Mouse (Mus musculus): Measurements from ENCODE around the gene Rmnd5b. TPM values are rescaled to one million over a fixed set of nuclear protein-coding genes. Genes with fewer than 3 reads are reported as not detected.
"Not testable (repeated sequence)": the region's sequence is repeated elsewhere in the genome, so short reads cannot be mapped to it uniquely, and the experiment has no call there.

The Rmnd5b gene
- polyA plus RNA-seq, 1 experiment = 27.4 TPM

DNA sequence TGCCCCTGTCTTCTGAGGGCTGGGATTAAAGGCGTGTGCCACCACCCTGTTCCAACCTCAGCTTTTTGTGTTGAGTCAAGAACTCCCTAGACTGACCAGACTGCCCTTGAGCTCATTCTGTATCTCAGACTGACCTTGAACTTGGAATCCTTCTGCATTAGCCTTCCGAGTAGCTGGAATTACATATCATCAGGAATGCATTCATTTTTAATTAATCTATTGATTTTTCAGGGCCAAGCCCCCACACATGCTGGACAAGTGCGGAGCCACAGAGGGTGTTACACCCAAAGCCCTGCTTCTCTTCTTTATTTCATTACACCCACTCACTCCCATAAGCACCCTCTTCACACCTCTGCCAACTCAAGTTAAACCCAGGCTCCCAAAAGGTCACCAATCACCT, 2.0 kb downstream of the Rmnd5b start:
- TF ChIP-seq MAX (IDR thresholded peaks at IDR 0.05) = no peak
- TF ChIP-seq CEBPB (IDR thresholded peaks at IDR 0.05; ENCODE audit: low read depth) = no peak
- TF ChIP-seq CTCF (IDR thresholded peaks at IDR 0.05; ENCODE audit: control insufficient read depth, insufficient read depth, insufficient read length) = no peak
- TF ChIP-seq USF1 (IDR thresholded peaks at IDR 0.05; ENCODE audit: low read depth) = no peak
- no peak for TF ChIP-seq MYOD1 (IDR thresholded peaks at IDR 0.05; ENCODE audit: control insufficient read depth, insufficient read length, low read depth)
- no peak for TF ChIP-seq MYOG (IDR thresholded peaks at IDR 0.05; ENCODE audit: control insufficient read depth, extremely low read depth, insufficient read length)
- no peak for TF ChIP-seq FOSL1 (IDR thresholded peaks at IDR 0.05; ENCODE audit: insufficient read depth, low read length, poor library complexity, severe bottlenecking)
- H3K4me3 ChIP-seq (ENCODE audit: insufficient read depth, poor library complexity, severe bottlenecking) = no peak overlapping the region

DNA sequence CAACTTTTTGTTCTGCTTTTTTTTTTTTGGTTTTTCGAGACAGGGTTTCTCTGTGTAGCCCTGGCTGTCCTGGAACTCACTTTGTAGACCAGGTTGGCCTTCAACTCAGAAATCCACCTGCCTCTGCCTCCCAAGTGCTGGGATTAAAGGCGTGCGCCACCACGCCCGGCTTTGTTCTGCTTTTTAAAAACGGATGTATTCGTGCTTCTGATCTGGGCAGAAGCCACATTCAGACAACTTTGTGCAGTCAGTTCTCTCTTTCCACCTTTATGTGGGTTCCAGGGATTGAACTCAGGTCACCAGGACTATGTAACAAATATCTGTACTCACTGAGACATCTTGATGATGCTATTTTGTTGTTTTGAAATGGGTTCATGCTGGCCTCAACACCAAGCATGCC, 2.5 kb downstream of the Rmnd5b start:
- H3K4me3 ChIP-seq (ENCODE audit: insufficient read depth, poor library complexity, severe bottlenecking); H3K27me3 ChIP-seq (ENCODE audit: control insufficient read depth, insufficient read depth, insufficient read length); H3K79me3 ChIP-seq (ENCODE audit: low read depth); H3ac ChIP-seq (ENCODE audit: control insufficient read depth, insufficient read length, low read depth): not testable (repeated sequence)
- Histone ChIP-seq H3K36me3 (ENCODE audit: control insufficient read depth, insufficient read depth) (peaks cover 12% of the 10 kb centered on the region), H3K79me2 (ENCODE audit: control insufficient read depth, insufficient read depth) (peaks cover 33% of the 10 kb centered on the region)

More for the DNA sequence above, 2.0 kb downstream of the Rmnd5b start:
- H3K36me3 ChIP-seq (ENCODE audit: control insufficient read depth, insufficient read depth) = peaks cover 7% of the 10 kb centered on the region
- no peaks in the 10 kb centered on the region for H3K27me3 ChIP-seq (ENCODE audit: control insufficient read depth, insufficient read depth, insufficient read length)
- no peak overlapping the region for H3ac ChIP-seq (ENCODE audit: control insufficient read depth, insufficient read length, low read depth)
- peaks cover 2% of the 10 kb centered on the region for H3K79me3 ChIP-seq (ENCODE audit: low read depth)
- peaks cover 33% of the 10 kb centered on the region for H3K79me2 ChIP-seq (ENCODE audit: control insufficient read depth, insufficient read depth)

DNA sequence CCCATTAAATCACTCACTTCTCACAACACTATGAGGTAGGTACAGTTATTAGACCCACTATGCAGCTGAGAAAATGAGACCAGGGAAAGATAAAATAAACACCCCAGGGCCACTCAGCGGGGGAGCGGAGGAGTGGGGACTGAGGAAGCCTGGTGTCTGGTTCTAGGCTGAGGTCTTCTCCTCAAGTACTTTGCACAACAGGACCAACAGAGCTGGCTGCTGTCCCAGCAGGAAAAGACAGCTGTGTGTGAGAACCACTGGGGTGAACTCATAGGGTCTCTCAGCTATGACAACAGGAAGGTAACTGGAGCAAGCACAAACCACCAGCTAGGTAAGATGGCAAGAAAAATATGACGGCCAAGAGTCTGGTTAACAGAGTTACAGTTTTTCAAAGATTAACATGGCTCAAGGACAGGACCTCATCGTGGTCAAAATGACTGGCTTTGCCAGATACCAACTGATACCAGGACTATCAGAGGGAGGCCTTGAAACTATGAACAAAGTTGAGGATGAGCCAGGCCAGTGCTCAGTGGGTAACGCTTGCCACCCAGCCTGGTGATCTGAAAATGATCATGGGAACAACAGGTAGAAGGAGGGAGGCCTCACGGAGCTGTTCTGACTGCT, 3.5 kb downstream of the Rmnd5b start:
- TF ChIP-seq MYOD1 (IDR thresholded peaks at IDR 0.05; ENCODE audit: control insufficient read depth, insufficient read length, low read depth) (peak; percentile 32), USF1 (IDR thresholded peaks at IDR 0.05; ENCODE audit: low read depth) (no peak), FOSL1 (IDR thresholded peaks at IDR 0.05; ENCODE audit: insufficient read depth, low read length, poor library complexity, severe bottlenecking) (no peak), CTCF (IDR thresholded peaks at IDR 0.05; ENCODE audit: control insufficient read depth, insufficient read depth, insufficient read length) (no peak)
- peaks cover 33% of the 10 kb centered on the region for H3K79me2 ChIP-seq (ENCODE audit: control insufficient read depth, insufficient read depth)
- H3ac ChIP-seq (ENCODE audit: control insufficient read depth, insufficient read length, low read depth) = no peak overlapping the region
- no peaks in the 10 kb centered on the region for H3K27me3 ChIP-seq (ENCODE audit: control insufficient read depth, insufficient read depth, insufficient read length)
- peaks cover 21% of the 10 kb centered on the region for H3K36me3 ChIP-seq (ENCODE audit: control insufficient read depth, insufficient read depth)
- no peak overlapping the region for H3K4me3 ChIP-seq (ENCODE audit: insufficient read depth, poor library complexity, severe bottlenecking)
- H3K79me3 ChIP-seq (ENCODE audit: low read depth) = peaks cover 2% of the 10 kb centered on the region

GRCm38 (mm10) chr11:51629651-51630314, 5.9 kb downstream of the Rmnd5b start:
- no peak overlapping the region for H3ac ChIP-seq (ENCODE audit: control insufficient read depth, insufficient read length, low read depth)
- peaks cover 42% of the 10 kb centered on the region for H3K36me3 ChIP-seq (ENCODE audit: control insufficient read depth, insufficient read depth)
- no peak overlapping the region for H3K4me3 ChIP-seq (ENCODE audit: insufficient read depth, poor library complexity, severe bottlenecking)
- peaks cover 2% of the 10 kb centered on the region for H3K79me3 ChIP-seq (ENCODE audit: low read depth)
- no peaks in the 10 kb centered on the region for H3K27me3 ChIP-seq (ENCODE audit: control insufficient read depth, insufficient read depth, insufficient read length)
- peaks cover 31% of the 10 kb centered on the region for H3K79me2 ChIP-seq (ENCODE audit: control insufficient read depth, insufficient read depth)
- TF ChIP-seq MYOG (IDR thresholded peaks at IDR 0.05; ENCODE audit: control insufficient read depth, extremely low read depth, insufficient read length) = no peak
- no peak for TF ChIP-seq CEBPB (IDR thresholded peaks at IDR 0.05; ENCODE audit: low read depth)
- TF ChIP-seq MYOD1 (IDR thresholded peaks at IDR 0.05; ENCODE audit: control insufficient read depth, insufficient read length, low read depth) = no peak
- no peak for TF ChIP-seq USF1 (IDR thresholded peaks at IDR 0.05; ENCODE audit: low read depth)
- no peak for TF ChIP-seq CTCF (IDR thresholded peaks at IDR 0.05; ENCODE audit: control insufficient read depth, insufficient read depth, insufficient read length)
- no peak for TF ChIP-seq MAX (IDR thresholded peaks at IDR 0.05)
- no peak for TF ChIP-seq FOSL1 (IDR thresholded peaks at IDR 0.05; ENCODE audit: insufficient read depth, low read length, poor library complexity, severe bottlenecking)

GRCm38 (mm10) chr11:51627907-51628306, 7.8 kb downstream of the Rmnd5b start:
- no peak for TF ChIP-seq MAX (IDR thresholded peaks at IDR 0.05)
- TF ChIP-seq FOSL1 (IDR thresholded peaks at IDR 0.05; ENCODE audit: insufficient read depth, low read length, poor library complexity, severe bottlenecking) = no peak
- TF ChIP-seq MYOG (IDR thresholded peaks at IDR 0.05; ENCODE audit: control insufficient read depth, extremely low read depth, insufficient read length) = no peak
- TF ChIP-seq USF1 (IDR thresholded peaks at IDR 0.05; ENCODE audit: low read depth) = no peak
- no peak for TF ChIP-seq MYOD1 (IDR thresholded peaks at IDR 0.05; ENCODE audit: control insufficient read depth, insufficient read length, low read depth)
- no peak for TF ChIP-seq CTCF (IDR thresholded peaks at IDR 0.05; ENCODE audit: control insufficient read depth, insufficient read depth, insufficient read length)
- no peak for TF ChIP-seq CEBPB (IDR thresholded peaks at IDR 0.05; ENCODE audit: low read depth)
- peaks cover 61% of the 10 kb centered on the region for H3K36me3 ChIP-seq (ENCODE audit: control insufficient read depth, insufficient read depth)

DNA sequence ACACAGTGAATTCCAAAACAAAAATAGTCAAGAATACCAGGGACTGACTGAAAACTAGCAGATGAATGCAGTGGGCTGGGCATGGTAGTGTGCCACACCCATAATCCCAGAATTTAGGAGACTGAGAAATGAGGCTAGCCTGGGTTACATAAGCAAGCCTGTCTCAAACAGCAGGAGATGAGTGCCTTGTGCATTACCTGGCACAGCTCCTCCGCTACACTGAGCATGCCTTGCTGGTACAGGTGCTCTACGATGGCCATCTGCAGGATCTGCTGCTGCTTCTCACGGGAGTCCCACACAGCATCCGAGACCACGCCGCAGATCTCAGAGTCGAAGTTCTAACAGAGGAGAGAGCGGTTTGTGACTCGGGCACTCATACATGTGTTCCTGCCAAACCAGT, 8.3 kb downstream of the Rmnd5b start:
- peaks cover 66% of the 10 kb centered on the region for H3K36me3 ChIP-seq (ENCODE audit: control insufficient read depth, insufficient read depth)
- TF ChIP-seq MYOD1 (IDR thresholded peaks at IDR 0.05; ENCODE audit: control insufficient read depth, insufficient read length, low read depth) (no peak), MAX (IDR thresholded peaks at IDR 0.05) (no peak), CTCF (IDR thresholded peaks at IDR 0.05; ENCODE audit: control insufficient read depth, insufficient read depth, insufficient read length) (no peak), USF1 (IDR thresholded peaks at IDR 0.05; ENCODE audit: low read depth) (no peak), CEBPB (IDR thresholded peaks at IDR 0.05; ENCODE audit: low read depth) (no peak), FOSL1 (IDR thresholded peaks at IDR 0.05; ENCODE audit: insufficient read depth, low read length, poor library complexity, severe bottlenecking) (no peak), MYOG (IDR thresholded peaks at IDR 0.05; ENCODE audit: control insufficient read depth, extremely low read depth, insufficient read length) (no peak)
- no peak overlapping the region for H3K4me3 ChIP-seq (ENCODE audit: insufficient read depth, poor library complexity, severe bottlenecking)
- H3K79me2 ChIP-seq (ENCODE audit: control insufficient read depth, insufficient read depth) = peaks cover 40% of the 10 kb centered on the region
- no peak overlapping the region for H3ac ChIP-seq (ENCODE audit: control insufficient read depth, insufficient read length, low read depth)
- H3K79me3 ChIP-seq (ENCODE audit: low read depth) = peaks cover 6% of the 10 kb centered on the region
- H3K27me3 ChIP-seq (ENCODE audit: control insufficient read depth, insufficient read depth, insufficient read length) = no peaks in the 10 kb centered on the region

More at GRCm38 (mm10) chr11:51627907-51628306, 7.8 kb downstream of the Rmnd5b start:
- Histone ChIP-seq H3K79me2 (ENCODE audit: control insufficient read depth, insufficient read depth) (peaks cover 35% of the 10 kb centered on the region), H3K4me3 (ENCODE audit: insufficient read depth, poor library complexity, severe bottlenecking) (no peak overlapping the region), H3K79me3 (ENCODE audit: low read depth) (peaks cover 3% of the 10 kb centered on the region), H3ac (ENCODE audit: control insufficient read depth, insufficient read length, low read depth) (no peak overlapping the region), H3K27me3 (ENCODE audit: control insufficient read depth, insufficient read depth, insufficient read length) (no peaks in the 10 kb centered on the region)

Measured in C2C12 (cell line).